Mouse (Mus musculus) right cerebral cortex, postnatal 36 days (tissue): ENCODE results near the gene Chrng.

ENCODE experiments used
- DNase-seq, 2 experiments: peaks; one replicate each; pipeline ENCODE4 v3.0.0; 2022; ENCODE audit warnings: low spot score in 2 of 2, mixed read lengths in 1 of 2

Gene Chrng

DNA sequence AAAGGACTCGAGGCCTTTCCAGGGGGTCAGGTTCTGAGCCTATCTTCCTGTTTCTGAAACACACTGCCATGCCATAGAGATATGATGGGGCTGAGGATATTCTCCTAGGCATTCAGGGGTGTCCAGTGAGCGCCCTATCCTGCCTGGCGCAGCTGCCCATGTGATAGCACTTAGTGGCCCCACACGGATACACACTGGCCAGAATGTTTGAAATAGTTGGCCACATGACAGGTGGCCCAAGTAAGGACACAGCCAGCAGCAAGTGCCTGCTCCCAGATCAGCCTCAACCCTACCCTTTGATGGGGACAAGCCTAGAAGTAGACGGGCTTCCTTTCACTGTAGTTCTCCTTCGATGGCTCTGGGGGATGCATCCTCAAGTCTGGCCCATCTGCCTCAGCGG, at the start of gene Chrng:
TSS of gene Chrng (plus strand) at position 193 of the 400 bp plus-strand sequence.
- DNase-seq, result no peak

DNA sequence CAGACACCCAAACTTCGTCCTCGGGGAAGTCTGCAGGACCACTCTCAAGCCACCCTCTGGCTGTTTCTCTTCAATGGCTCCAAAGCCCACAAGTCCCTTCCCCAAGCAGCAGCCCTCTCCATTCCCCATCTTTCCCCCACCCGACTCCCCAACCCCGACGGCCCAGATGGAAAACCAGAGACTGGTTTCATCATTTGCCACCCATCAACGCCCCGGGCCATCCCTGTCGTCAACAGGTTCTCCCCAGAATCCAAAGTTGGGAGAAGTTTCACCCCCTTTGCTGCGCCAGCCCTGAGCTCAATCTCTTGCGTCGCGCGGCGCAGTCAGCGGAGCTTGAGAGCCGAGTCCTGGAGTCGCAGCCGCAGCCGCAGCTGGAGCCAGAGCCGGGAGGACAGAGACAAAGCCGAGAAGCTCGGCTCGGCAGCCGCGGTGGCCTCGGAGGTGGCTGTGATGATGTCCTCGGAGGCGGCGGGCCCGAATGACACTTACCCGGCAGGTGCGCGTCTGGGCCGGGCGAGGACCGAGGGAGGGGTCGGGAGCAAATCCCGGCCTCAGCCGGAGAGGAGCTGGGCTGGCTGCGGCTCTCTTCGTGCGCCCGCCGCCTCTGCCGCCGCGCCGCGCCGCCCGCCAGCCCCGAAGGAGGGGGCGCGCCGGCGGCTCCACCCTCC, 48.8 kb upstream of the Chrng start:
- no peak for DNase-seq

DNA sequence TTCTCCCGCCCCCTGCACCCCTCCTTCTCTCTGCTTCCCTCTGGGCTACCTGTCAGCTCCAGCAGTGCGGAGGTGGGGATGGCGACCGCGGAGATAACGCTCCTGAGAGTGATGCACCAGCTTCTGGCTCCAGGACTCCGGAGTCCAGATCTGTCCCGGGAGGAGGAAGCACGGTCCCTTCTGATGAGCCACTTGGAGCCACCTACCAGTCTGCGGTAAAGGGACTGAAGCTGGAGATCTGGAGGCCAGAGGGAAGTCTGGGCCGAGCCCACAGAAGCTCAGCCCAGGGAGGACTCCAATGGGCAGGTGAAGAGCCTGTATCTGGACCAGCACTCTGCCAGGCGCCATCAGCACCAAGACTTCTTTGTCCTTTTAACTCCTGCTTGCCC, 48.3 kb upstream of the Chrng start, which contains the start of gene Ecel1:
TSS of gene Ecel1 (minus strand) at position 323 of the 389 bp plus-strand sequence.
- DNase-seq, result no peak

DNA sequence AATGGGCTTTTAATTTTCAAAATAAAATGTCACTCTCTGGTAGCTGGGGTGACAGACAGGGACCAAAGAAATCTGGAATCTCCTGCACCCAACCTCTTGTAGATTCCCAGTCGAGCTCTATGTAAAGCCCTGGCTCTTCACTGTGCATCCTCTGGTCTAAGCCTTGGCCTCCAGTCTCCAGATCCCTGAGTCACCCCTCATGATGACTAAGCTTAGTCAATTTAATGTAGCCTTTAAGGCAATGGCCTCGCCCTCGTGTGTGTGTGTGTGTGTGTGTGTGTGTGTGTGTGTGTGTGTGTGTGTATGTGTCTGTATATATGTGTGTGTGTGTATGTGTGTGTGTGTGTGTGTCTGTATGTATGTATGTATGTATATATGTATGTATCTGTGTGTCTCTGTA, 45.1 kb upstream of the Chrng start:
- DNase-seq, result no peak

DNA sequence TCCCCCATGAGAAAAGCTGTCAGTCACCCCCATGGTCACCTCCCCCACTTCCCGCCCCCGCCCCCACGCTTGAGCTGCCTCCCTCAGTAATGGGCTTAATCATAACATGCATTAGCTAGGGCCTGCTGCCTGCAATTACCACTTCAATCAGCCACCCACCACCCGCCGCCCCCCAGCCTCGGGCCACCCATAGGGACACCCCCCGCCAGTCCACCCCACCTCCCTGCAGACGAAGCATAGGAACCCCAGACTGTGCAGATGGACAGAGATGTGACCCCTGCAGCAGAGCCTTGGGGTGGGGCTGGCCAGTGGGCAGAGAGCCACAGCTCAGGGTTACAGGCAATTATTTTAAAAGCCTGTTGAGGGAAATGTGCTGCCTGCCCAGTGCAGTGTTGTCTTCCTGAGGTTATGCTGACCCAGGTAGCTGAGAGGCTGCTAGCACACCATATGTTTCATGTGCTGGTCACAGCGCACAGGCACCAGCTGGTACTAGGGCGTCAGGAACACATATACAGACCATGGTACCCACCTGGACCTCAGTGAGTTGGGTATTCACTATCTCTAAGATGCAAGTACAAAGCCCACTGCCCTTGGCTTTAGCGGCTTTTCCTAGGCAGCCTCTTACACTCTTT, 40.2 kb upstream of the Chrng start:
- no peak for DNase-seq

DNA sequence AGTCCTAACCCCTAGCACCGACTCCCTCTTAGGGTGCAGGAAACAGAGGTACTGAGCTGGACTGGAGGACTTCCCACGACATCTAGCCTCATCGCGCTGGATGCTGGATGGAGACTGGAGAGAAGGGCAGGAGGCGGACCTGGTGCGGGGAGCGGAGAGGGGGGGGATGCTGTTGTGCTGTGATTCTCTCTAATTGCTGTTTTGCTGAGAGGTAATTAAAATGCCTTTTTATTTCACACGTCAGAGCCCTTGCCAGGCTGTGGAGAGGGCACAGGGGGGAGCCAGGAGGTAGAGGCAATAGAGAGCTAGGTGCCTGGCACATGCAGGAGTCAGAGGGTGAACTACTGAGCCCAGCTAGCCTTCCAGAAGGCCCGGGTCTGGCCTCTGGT, 39.7 kb upstream of the Chrng start:
- DNase-seq, result no peak

DNA sequence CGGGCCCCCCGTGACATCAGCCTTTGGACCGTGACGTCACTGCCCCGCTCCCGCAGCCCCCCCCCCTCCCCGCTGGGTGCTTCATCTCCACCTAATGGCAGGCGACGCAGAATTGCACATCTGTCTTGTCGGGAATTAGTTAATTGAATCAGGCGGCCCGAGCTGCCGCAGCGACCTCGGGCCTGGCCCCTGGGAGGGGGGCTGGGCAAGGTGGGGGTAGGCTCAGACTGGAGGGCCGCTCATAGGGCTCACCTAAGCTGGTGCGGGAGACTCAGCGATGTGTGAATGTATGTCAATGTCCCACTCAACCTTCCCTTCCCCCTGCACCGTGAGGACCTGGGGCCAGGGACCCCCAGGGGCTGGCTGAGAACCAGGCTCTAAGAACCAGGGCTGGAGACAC, 34.0 kb upstream of the Chrng start:
- no peak for DNase-seq

DNA sequence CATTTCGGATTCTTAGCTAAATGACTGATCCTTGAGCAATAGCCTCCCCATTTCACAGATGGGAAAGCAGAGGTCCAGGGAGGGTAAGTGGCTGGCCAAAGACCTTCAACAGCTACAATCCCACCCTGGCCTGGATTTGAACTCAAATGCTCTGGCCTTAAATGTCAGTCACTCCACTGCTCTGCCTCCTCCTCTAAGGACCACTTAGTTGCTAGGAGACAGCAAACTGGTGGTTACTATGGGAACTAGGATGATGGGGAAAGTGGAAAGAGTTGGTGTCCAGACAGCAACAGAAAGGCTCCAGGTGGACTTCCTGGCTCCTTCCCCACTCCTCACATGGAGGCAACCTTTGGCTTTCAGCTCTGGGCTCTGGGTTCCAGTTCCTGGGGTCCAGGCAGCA, 33.1 kb upstream of the Chrng start:
- no peak for DNase-seq

DNA sequence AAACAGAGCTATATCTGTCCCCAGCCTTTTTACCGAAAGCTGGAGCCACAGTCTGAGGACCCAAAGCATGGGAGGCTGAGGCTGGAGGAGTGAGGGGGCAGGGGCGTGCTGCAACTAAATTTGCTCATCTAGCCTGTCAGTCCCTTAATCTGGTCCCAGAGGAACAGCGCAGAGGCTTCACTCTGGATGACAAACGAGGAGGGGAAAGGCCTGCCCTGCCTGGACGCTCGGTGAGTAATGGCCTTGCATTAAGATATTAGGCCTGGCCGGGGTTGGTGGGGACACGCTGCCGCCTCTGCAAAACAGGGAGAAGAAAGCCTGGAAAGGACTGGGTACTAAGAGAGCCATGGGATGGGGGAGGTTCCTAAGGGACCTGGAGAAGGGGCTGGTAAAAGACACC, 32.1 kb upstream of the Chrng start:
- DNase-seq, result no peak

DNA sequence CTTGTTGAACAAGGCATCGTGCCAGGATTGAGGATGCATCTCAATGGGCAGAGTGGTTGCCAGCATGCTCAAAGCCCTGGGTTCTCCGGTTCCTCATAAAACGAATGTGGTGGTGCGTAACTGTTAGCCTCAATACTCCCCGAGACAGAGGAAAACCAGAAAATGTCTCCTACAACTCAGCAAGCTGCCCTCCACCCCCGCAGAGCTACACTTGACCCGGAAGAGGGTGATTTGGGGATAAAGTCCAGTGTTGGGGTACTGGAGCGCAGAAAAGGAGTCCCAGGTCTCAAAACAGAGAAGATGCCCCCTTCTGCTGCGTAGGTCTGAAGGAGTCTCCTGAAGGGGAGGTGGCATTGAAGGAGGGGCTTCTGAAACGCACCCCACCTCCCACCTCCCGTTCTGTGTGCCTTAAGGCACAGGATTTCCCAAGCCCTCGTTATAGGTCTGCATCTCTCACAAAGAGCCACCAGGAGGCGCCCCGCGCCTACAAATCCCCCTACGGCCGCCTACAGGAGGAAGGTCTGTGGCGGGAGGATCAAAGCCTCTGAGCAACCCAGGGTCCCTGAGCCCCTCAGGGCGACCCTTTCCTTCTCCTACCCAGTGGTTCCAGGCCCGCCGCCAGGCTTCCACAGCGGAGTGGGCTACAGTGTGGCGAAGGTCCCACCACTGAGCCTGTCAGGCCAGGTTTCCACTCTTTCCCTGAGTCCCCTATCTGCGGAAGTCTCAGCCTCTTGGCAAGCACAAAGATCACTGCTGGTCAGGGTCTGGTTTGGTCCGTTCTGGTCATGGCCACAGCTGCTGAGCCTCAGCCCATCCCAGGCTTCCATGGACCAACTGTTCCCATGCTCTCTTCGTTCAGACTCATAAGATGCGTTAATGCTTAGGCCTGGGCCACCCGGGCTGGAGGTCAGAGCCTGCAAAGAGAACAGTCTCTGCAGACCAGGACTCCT, 30.2 kb upstream of the Chrng start:
- DNase-seq, result no peak

DNA sequence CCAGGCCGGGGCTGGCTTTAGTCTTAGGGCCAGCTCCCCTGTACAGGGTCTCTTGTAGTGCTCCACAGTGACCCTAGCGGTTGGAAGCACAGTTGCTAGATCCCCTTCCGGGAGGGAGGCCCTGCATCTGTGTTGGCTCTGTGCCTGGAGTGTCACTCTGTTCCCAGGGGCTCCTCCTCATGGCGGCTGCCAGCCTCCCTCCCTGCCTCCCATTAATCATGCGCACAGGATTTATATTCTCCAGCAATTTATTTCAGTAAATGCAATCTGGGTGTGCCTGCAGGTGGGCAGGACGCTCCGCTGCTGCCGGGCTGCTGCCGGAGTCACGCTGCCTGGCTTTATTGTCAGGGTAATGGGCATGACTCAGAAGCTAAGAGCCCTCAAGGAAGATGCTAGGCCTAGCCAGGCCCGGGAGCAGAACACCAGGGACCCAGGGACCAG, 28.6 kb upstream of the Chrng start:
- peak in 1 of 2 experiments; percentile 28 for DNase-seq

DNA sequence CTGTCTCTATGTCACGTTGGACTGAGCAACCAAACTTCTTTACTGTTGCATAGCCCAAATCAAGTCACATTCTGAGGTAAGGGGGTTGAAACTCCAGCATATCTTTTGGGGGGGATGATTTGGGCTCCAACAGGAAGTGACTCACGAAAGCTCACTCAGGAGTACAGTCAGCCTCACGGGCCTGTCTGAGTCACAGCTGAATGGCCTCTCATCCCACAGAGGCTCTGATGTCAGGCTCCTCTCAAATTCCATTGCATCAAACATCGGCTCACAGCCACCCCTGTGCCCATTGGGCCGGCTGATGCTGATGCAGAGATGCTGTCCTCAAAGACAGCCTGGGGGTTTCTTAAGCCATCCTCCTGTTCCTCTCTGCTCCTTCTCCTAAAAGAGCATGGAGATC, 23.6 kb upstream of the Chrng start:
- DNase-seq, result no peak

DNA sequence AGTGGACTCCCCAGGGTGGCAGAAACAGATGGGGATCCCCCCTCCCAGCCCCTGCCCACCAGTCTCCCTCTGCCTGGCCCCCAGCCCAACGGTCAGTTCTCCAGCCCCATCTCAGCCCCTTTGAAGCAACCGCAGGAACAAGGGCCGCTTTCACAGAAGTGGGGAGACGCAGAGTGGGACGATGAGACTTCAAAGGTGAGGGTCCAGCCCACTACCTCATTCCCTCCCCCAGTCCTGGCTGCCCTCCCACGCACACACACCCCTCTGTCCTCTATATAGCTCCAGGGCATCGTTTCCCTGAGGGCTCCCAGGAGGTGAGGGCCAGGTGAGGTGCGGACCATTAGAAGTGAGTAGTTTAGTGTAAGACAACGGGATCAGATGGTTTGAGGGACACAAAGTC, 21.4 kb upstream of the Chrng start, which contains the start of gene Prss56:
TSS of gene Prss56 (plus strand) at position 301 of the 400 bp plus-strand sequence.
- DNase-seq, result no peak

DNA sequence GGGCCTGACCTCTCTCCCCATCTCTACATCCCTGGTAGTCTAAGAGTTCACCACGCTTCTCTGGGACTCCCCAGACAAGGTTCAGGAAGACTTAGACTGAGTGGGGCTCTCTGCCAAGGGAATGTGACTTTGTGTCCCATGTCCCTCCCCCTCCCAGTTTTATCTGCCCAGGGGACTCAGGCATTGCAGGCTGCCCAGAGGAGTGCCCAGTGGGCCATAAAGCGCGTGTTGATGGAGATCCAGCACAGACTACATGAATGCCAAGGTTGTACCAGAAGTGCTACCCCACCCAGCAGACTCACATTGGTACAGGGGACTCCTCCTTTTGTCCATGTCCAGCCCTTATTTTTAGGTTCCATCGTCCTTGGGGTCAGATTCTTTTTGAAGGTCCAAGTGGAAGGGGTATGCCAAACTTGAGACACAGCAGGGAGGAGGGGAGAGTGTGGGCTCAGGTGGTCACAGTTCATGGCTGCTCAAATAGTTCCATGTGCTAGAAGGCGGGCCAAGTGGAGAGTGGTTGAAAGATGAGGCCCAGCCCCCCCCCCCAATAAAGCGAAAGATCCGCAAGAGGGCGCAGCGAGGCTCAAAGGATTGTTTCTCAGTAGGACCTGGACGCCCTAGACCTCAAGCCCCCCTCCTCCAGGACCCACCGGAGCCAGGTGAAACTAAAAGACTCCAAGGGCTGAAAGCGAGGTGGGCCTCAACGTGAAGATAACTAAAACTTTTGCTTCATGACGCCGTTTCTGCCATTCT, 20.3 kb upstream of the Chrng start:
- DNase-seq, result no peak

DNA sequence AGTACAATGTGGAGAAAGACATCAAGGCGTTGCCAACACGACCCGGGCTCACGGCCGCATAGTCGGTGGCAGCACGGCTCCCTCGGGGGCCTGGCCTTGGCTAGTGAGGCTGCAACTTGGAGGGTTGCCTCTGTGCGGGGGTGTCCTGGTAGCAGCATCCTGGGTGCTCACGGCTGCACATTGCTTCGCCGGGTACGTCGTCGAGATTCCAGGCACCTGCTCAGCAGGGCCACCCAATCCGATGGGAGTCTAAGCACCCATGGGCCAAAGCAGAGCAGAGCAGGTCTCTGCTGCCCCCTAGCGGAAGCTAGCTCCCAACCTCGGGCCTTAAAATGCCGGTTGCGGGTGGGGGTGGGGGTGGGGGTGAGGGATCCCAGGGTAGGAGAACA, 19.7 kb upstream of the Chrng start:
- peak; percentile 44 to 53 for DNase-seq

DNA sequence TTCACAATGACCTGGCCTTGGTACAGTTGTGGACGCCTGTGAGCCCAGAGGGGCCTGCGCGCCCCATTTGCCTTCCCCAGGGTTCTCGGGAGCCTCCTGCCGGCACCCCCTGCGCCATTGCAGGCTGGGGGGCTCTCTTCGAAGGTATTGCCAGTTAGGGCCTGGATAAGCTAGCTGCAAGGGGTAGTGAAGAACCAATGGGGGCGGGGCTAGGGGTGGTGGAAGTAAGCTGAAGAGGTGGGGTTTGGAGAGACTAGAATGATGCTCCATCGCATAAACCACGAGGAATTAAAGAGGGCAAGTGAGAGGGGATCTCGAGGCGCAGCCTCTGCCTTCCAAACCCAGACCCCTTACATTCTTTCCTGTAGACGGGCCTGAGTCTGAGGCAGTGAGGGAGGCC, 18.9 kb upstream of the Chrng start:
- DNase-seq, result no peak

DNA sequence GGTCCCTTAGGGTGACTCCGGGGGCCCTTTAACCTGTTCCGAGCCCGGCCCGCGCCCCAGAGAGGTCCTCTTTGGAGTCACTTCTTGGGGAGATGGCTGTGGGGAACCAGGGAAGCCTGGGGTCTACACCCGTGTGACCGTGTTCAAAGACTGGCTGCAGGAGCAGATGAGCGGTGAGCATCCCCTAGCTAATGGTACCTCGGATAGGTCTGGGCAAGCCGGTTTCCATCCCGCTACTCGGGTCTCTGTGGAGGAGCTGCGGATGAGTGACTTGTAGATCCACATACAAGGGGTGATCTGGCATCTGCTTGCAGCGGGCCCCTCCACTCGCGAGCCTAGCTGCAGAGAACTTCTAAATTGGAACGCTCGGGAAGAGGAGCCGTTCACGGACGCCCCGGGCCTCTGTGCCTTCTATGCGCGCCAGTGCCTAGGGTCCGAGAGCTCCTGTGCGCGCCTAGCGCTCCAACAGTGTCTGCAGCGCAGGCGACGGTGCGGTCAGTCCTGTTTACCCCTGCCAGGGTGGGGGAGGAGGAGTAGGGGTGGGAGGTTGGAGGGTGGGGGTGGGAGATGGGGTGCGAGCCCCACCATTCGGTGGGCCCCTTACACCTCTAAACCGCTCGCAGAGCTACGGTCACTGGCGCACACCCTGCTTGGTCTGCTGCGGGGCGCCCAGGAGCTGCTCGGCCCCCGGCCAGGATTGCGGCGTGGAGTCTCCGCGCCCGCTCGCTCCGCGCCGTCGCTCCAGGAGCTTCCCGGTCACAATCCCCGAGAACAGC, 18.0 kb upstream of the Chrng start:
- no peak for DNase-seq

DNA sequence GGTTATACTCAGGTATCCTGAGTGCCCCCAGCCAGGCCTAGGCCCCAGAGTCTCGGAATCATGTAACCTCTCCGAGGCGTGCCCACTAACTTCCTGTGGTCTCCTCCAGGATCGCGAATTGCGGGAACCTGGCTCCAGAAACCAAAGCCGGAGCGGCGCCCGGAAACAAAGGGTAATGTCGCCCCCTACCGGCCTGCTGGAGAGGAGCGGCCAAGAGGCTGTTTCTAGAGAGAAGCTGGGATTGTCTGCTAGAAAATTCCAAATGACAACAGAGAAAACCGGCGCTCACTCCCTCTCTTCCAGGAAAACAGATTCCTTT, 17.5 kb upstream of the Chrng start:
- DNase-seq, result peak; percentile 23 to 50

DNA sequence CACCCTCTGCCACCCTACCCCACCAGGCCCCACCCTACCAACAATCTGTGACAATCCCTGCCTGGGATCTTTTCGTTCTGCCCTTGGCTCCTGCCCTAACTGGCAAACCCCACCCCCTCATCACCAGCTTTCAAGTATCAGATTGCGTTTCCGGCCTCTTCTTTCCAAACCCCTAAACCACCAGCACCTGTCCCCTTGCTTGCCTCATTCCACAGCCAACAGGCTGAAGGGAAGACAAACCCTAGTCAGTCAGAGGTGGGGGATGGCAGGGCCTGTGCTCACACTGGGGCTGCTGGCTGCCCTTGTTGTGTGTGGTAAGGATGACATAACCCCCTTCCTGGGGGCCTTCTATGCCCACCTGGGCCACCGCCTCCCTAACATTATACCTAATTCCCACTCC, 14.0 kb upstream of the Chrng start, which contains the start of gene Chrnd:
TSS of gene Chrnd (plus strand) at position 179 of the 400 bp plus-strand sequence.
- DNase-seq, result no peak

DNA sequence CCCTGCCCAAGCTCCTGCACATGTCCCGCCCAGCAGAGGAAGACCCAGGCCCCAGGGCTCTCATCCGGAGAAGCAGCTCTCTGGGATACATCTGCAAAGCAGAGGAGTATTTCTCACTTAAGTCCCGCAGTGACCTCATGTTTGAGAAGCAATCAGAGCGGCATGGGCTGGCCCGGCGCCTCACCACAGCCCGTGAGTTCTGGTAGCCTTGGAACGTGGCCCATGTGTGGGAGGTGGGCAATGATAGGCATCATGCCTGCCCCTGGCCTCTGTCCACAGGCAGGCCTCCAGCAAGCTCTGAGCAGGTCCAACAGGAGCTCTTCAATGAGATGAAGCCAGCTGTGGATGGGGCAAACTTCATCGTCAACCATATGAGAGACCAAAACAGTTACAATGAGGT, 7.2 kb upstream of the Chrng start:
- no peak for DNase-seq
